ENCODE assay signal across 9 mouse cellular contexts in the genomic region with DNA sequence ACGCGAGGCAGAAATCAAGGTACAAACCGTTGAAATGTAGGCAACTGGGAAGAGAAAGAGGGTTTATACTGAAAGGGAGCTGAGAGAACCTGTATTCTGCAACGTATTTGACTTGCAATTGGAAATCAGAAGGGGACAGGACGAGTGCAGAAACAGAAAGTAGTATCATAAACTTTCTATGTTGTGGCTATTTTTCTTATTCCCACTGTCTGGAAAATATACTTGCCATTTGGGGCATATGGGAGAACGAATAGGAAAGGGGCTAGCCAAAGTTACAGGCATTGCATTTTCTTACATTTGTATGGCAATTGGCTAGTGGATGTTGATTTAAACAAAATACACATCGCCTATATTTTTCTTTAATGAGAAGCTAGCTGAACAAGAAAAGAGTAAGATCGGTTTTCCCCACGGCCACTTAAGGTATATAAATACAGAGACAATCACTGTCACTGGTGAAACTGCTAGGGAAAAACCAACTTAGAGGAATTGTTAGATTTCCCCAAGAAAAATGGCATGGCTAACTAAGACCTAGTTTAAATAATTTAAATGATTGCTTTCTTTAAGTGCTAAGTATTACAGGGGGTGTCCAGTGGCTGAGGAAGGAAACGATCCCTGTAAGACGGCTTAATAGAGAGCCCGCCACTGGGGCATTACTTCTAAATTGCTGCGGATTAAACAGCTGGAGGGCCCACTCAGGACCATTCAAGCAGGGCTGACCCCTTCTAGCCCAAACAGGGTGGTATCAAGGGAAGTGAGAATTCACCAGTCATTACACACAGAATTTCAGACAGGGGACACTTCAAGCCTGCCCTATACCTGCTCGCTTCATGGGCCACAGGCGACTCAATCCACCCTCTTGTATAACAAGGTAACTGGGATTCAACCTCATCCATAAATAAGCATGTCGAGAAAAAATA. TPM values are rescaled to one million over a fixed set of nuclear protein-coding genes. Genes with fewer than 3 reads are reported as not detected.
DNase-seq lines count a peak whose midpoint lies in the region; ATAC-seq and TF ChIP-seq lines count a peak whose summit lies in the region.
"Had no signal": no experiment of that assay in that cellular context is flagged by ENCODE, and none has a peak within 500 bp of the region (broad histone marks: within the 10 kb centered on the region; RNA-seq: fewer than 3 reads in every experiment).

No protein-coding gene starts in this region.

- peaks cover 33% of the 10 kb centered on the region for H3K4me1 ChIP-seq in heart, embryonic 15.5 days (replicated peaks)
- peaks cover 33% of the 10 kb centered on the region for H3K4me1 ChIP-seq in embryonic facial prominence, embryonic 10.5 days
- H3K4me1 ChIP-seq in hindbrain, embryonic 10.5 days (replicated peaks) = peaks cover 73% of the 10 kb centered on the region
- H3K4me1 ChIP-seq in midbrain, embryonic 14.5 days (ENCODE audit: control insufficient read depth, insufficient read depth, low read length) = peaks cover 40% of the 10 kb centered on the region
- H3K4me1 ChIP-seq in kidney, adult 2 months (ENCODE audit: control insufficient read depth, insufficient read depth, low read length) = no peaks in the 10 kb centered on the region

- H3K9ac ChIP-seq in heart, embryonic 15.5 days = no peak overlapping the region
- H3K9ac ChIP-seq in midbrain, embryonic 14.5 days (replicated peaks; ENCODE audit: low read length) = peak overlapping the region; percentile 53

- WGBS in heart, embryonic 15.5 days = 5% methylated on average over 16 of the region's 16 CpGs
- WGBS in embryonic facial prominence, embryonic 10.5 days = 2% methylated on average over 16 of the region's 16 CpGs
- WGBS in hindbrain, embryonic 10.5 days = 2% methylated on average over 16 of the region's 16 CpGs
- WGBS in midbrain, embryonic 14.5 days = 1% methylated on average over 16 of the region's 16 CpGs
- 12% methylated on average over 16 of the region's 16 CpGs for WGBS in kidney, adult 2 months

- TF ChIP-seq POLR2A in kidney, adult 2 months (IDR thresholded peaks at IDR 0.05; ENCODE audit: low read depth, low read length) = no peak

- H3K27me3 ChIP-seq in heart, embryonic 15.5 days = peaks cover 97% of the 10 kb centered on the region
- peaks cover 100% of the 10 kb centered on the region for H3K27me3 ChIP-seq in embryonic facial prominence, embryonic 10.5 days (replicated peaks; ENCODE audit: low read depth, poor library complexity, severe bottlenecking)
- H3K27me3 ChIP-seq in hindbrain, embryonic 10.5 days (ENCODE audit: insufficient read depth, poor library complexity, severe bottlenecking) = peaks cover 99% of the 10 kb centered on the region
- peaks cover 45% of the 10 kb centered on the region for H3K27me3 ChIP-seq in midbrain, embryonic 14.5 days (ENCODE audit: control insufficient read depth, insufficient read depth, low read length)
- H3K27me3 ChIP-seq in kidney, adult 2 months (replicated peaks; ENCODE audit: control insufficient read depth, insufficient read depth, low read length) = peaks cover 16% of the 10 kb centered on the region

- H3K4me3 ChIP-seq in heart, embryonic 15.5 days = peak overlapping the region; percentile 18
- H3K4me3 ChIP-seq in embryonic facial prominence, embryonic 10.5 days = peak overlapping the region; percentile 43
- peak overlapping the region; percentile 52 for H3K4me3 ChIP-seq in hindbrain, embryonic 10.5 days
- peak overlapping the region; percentile 52 for H3K4me3 ChIP-seq in midbrain, embryonic 14.5 days (replicated peaks; ENCODE audit: low read depth, low read length)
- H3K4me3 ChIP-seq in kidney, adult 2 months (ENCODE audit: insufficient read depth, low read depth, low read length) = no peak overlapping the region

- peak overlapping the region; percentile 41; the same call in 1 of the 2 replicates for H3K4me2 ChIP-seq in heart, embryonic 15.5 days
- peak overlapping the region; percentile 89 for H3K4me2 ChIP-seq in midbrain, embryonic 14.5 days (ENCODE audit: low read length)

- intact Hi-C loops in heart, postnatal 25 days (cut with DNase I) = loop anchor here (5.0 kb wide), 1 partner anchor 1055 kb away; no protein-coding TSS in a partner anchor
- intact Hi-C loops in gastrocnemius, postnatal 36 days (cut with DNase I) = loop anchor here (5.0 kb wide), 1 partner anchor 1055 kb away; no protein-coding TSS in a partner anchor

- TF ChIP-seq CTCF in kidney, adult 2 months (conservative IDR thresholded peaks at IDR 0.05; ENCODE audit: insufficient read depth, insufficient read length, low read depth, low read length) = no peak

- no peaks in the 10 kb centered on the region for H3K9me3 ChIP-seq in heart, embryonic 15.5 days (replicated peaks)
- H3K9me3 ChIP-seq in embryonic facial prominence, embryonic 10.5 days = no peaks in the 10 kb centered on the region
- H3K9me3 ChIP-seq in hindbrain, embryonic 10.5 days = no peaks in the 10 kb centered on the region
- no peaks in the 10 kb centered on the region for H3K9me3 ChIP-seq in midbrain, embryonic 14.5 days (ENCODE audit: control insufficient read depth, low read length)

- H3K27ac ChIP-seq in heart, embryonic 15.5 days = no peak overlapping the region
- no peak overlapping the region for H3K27ac ChIP-seq in embryonic facial prominence, embryonic 10.5 days (replicated peaks)
- H3K27ac ChIP-seq in hindbrain, embryonic 10.5 days = peak overlapping the region; percentile 86
- H3K27ac ChIP-seq in midbrain, embryonic 14.5 days (replicated peaks; ENCODE audit: low read depth, low read length) = peak overlapping the region; percentile 86
- H3K27ac ChIP-seq in kidney, adult 2 months (ENCODE audit: insufficient read depth, low read depth, low read length) = no peak overlapping the region

- no peaks in the 10 kb centered on the region for H3K36me3 ChIP-seq in heart, embryonic 15.5 days
- no peaks in the 10 kb centered on the region for H3K36me3 ChIP-seq in embryonic facial prominence, embryonic 10.5 days (replicated peaks)
- no peaks in the 10 kb centered on the region for H3K36me3 ChIP-seq in hindbrain, embryonic 10.5 days
- H3K36me3 ChIP-seq in midbrain, embryonic 14.5 days (ENCODE audit: control insufficient read depth, insufficient read depth, low read length) = no peaks in the 10 kb centered on the region
- H3K36me3 ChIP-seq in kidney, adult 2 months (ENCODE audit: control insufficient read depth, insufficient read depth, low read length) = no peaks in the 10 kb centered on the region

- no peak for DNase-seq in heart, postnatal 25 days (ENCODE audit: low spot score)
- DNase-seq in embryonic facial prominence, embryonic 10.5 days (ENCODE audit: low spot score) = peak; percentile 29
- DNase-seq in hindbrain, embryonic 10.5 days (ENCODE audit: low spot score) = peak; percentile 25
- DNase-seq in midbrain, embryonic 14.5 days = peak; percentile 49
- DNase-seq in kidney, adult 2 months = no peak
- DNase-seq in gastrocnemius, postnatal 36 days = no peak
- DNase-seq: thymus, adult 2 months had no signal

- no peak for ATAC-seq in heart, embryonic 15.5 days (replicated peaks; ENCODE audit: insufficient number of reproducible peaks, insufficient read depth, low FRiP score, low read depth)
- 0 out of 2 replicates have a peak, but pooled peaks have one; percentile 15 for ATAC-seq in midbrain, embryonic 14.5 days (ENCODE audit: low FRiP score, low TSS enrichment)
- no peak for ATAC-seq in monocyte, adult 5-6 weeks (replicated peaks; ENCODE audit: insufficient number of reproducible peaks, low FRiP score, low TSS enrichment, poor library complexity, severe bottlenecking)

RNA-seq across cellular contexts. Expression of a gene that starts 14.9 kb away (rescaled TPM):
- 0.15 TPM in 1 of 2 replicates, not detected in the other for polyA plus RNA-seq in heart, embryonic 15.5 days (2015; fragmentation: Nextera tagmentation; extraction: Ambion mirVana)
- under 1 TPM; 0.18 to 0.34 TPM for total RNA-seq in heart, postnatal 25 days (2021)
- polyA plus RNA-seq in embryonic facial prominence, embryonic 10.5 days (2016; fragmentation: Nextera tagmentation; extraction: Ambion mirVana) = 0.05 and 0.19 TPM in 2 replicates
- polyA plus RNA-seq in hindbrain, embryonic 10.5 days (2016; fragmentation: Nextera tagmentation; extraction: Ambion mirVana) = 0.45 and 0.92 TPM in 2 replicates
- polyA plus RNA-seq in midbrain, embryonic 14.5 days (2014; fragmentation: Nextera tagmentation; extraction: Ambion mirVana) = 3.5 and 4.4 TPM in 2 replicates
- 0.03 TPM in 2 replicates for polyA plus RNA-seq in kidney, adult 2 months (2012; rRNA removed)
- under 1 TPM; 0.72 to 0.92 TPM for total RNA-seq in gastrocnemius, postnatal 36 days (2021)
- 0.19 TPM in 1 of 3 replicates, not detected in the others for total RNA-seq in monocyte, adult 5-6 weeks (2017)

Comparison
In these comparisons a context has a peak if more than half of its experiments do, and no peak if none do; other contexts are left out.
1. H3K27ac ChIP-seq: peak in hindbrain, embryonic 10.5 days (single experiment) and midbrain, embryonic 14.5 days (single experiment); none in heart, embryonic 15.5 days (single experiment), embryonic facial prominence, embryonic 10.5 days (single experiment) and kidney, adult 2 months (single experiment).
2. DNase-seq: peak in embryonic facial prominence, embryonic 10.5 days (single experiment), hindbrain, embryonic 10.5 days (single experiment) and midbrain, embryonic 14.5 days (single experiment); none in heart, postnatal 25 days (single experiment), kidney, adult 2 months (single experiment) and gastrocnemius, postnatal 36 days (0 of 2).